16 mouse cellular contexts compared by ENCODE assay signal in genomic region chr17:93306121-93306520, GRCm38 (mm10).
DNase-seq lines count a peak whose midpoint lies in the region; ATAC-seq and TF ChIP-seq lines count a peak whose summit lies in the region.
"Had no signal": no experiment of that assay in that cellular context is flagged by ENCODE, and none has a peak within 500 bp of the region (broad histone marks: within the 10 kb centered on the region; RNA-seq: fewer than 3 reads in every experiment).

No protein-coding gene starts in this region.

- ATAC-seq in midbrain, postnatal 0 days (ENCODE audit: low FRiP score): no peak
- no peak for ATAC-seq in midbrain, embryonic 15.5 days (replicated peaks)
- no peak for ATAC-seq in CD4-positive, CD25-positive, alpha-beta regulatory T cell, adult 4 months

- H3K9me3 ChIP-seq in midbrain, postnatal 0 days (ENCODE audit: low read length): no peaks in the 10 kb centered on the region
- no peaks in the 10 kb centered on the region for H3K9me3 ChIP-seq in midbrain, embryonic 15.5 days
- H3K9me3 ChIP-seq: forebrain, embryonic 10.5 days; heart, embryonic 10.5 days; limb, embryonic 10.5 days; neural tube, embryonic 12.5 days had no signal

- WGBS in midbrain, postnatal 0 days: 10% methylated on average over 1 of the region's 1 CpGs
- WGBS in midbrain, embryonic 15.5 days: 17% methylated on average over 1 of the region's 1 CpGs

- no peak overlapping the region for H3K9ac ChIP-seq in midbrain, postnatal 0 days (replicated peaks; ENCODE audit: low read length, poor library complexity, severe bottlenecking)
- no peak overlapping the region for H3K9ac ChIP-seq in midbrain, embryonic 15.5 days
- H3K9ac ChIP-seq: neural tube, embryonic 12.5 days had no signal

- no peak overlapping the region for H3K4me3 ChIP-seq in midbrain, postnatal 0 days (ENCODE audit: low read depth, low read length)
- H3K4me3 ChIP-seq in midbrain, embryonic 15.5 days: no peak overlapping the region
- H3K4me3 ChIP-seq: forebrain, embryonic 10.5 days; gastrocnemius, adult 2 months; heart, embryonic 10.5 days; limb, embryonic 10.5 days; neural tube, embryonic 12.5 days had no signal

- no peaks in the 10 kb centered on the region for H3K36me3 ChIP-seq in midbrain, postnatal 0 days (ENCODE audit: insufficient read depth, low read length)
- no peaks in the 10 kb centered on the region for H3K36me3 ChIP-seq in midbrain, embryonic 15.5 days (replicated peaks)
- H3K36me3 ChIP-seq: forebrain, embryonic 10.5 days; heart, embryonic 10.5 days; limb, embryonic 10.5 days; neural tube, embryonic 12.5 days had no signal

- no peak overlapping the region for H3K27ac ChIP-seq in midbrain, postnatal 0 days (ENCODE audit: low read depth, low read length)
- H3K27ac ChIP-seq in midbrain, embryonic 15.5 days: no peak overlapping the region
- H3K27ac ChIP-seq: forebrain, embryonic 10.5 days; gastrocnemius, adult 2 months; heart, embryonic 10.5 days; limb, embryonic 10.5 days; neural tube, embryonic 12.5 days had no signal

- no peak overlapping the region for H3K4me2 ChIP-seq in midbrain, postnatal 0 days (ENCODE audit: low read depth, low read length, poor library complexity, severe bottlenecking)
- no peak overlapping the region for H3K4me2 ChIP-seq in midbrain, embryonic 15.5 days
- H3K4me2 ChIP-seq: neural tube, embryonic 12.5 days had no signal

- H3K27me3 ChIP-seq in midbrain, postnatal 0 days (ENCODE audit: insufficient read depth, low read length): no peaks in the 10 kb centered on the region
- H3K27me3 ChIP-seq in midbrain, embryonic 15.5 days (replicated peaks): no peaks in the 10 kb centered on the region
- H3K27me3 ChIP-seq: neural tube, embryonic 12.5 days had no signal

- no peaks in the 10 kb centered on the region for H3K4me1 ChIP-seq in midbrain, postnatal 0 days (ENCODE audit: insufficient read depth, low read length)
- H3K4me1 ChIP-seq in midbrain, embryonic 15.5 days: no peaks in the 10 kb centered on the region
- H3K4me1 ChIP-seq: forebrain, embryonic 10.5 days; heart, embryonic 10.5 days; limb, embryonic 10.5 days; neural tube, embryonic 12.5 days had no signal

- TF ChIP-seq CTCF in midbrain, postnatal 0 days (IDR thresholded peaks at IDR 0.05): peak; percentile 20; the same call in 1 of the 2 replicates

- peak; percentile 11 for DNase-seq in adrenal gland, adult 2 months
- DNase-seq in adrenal gland, postnatal 4 days (ENCODE audit: low spot score in 2 of 2): no peak
- peak; percentile 9 for DNase-seq in kidney, postnatal 10 days
- no peak for DNase-seq in kidney, adult 9 months
- no peak for DNase-seq in midbrain, postnatal 0 days (ENCODE audit: low spot score)
- peak; percentile 18 for DNase-seq in embryo, embryonic 11 days
- DNase-seq: cerebellum, adult 2 months; gastrocnemius, adult 2 months; kidney, adult 8-10 months; thymus, adult 2 months had no signal

Comparison
In these comparisons a context has a peak if more than half of its experiments do, and no peak if none do; other contexts are left out.
1. DNase-seq: peak in adrenal gland, adult 2 months (single experiment), kidney, postnatal 10 days (single experiment) and embryo, embryonic 11 days (single experiment); none in adrenal gland, postnatal 4 days (0 of 2), kidney, adult 9 months (single experiment) and midbrain, postnatal 0 days (single experiment).